Mouse (Mus musculus) thymus, adult 2 months (tissue): ENCODE measurements around the gene Gm20388. TPM values are rescaled to one million over a fixed set of nuclear protein-coding genes. Genes with fewer than 3 reads are reported as not detected.

Source experiments
- DNase-seq: peaks from one replicate; pipeline ENCODE4 v3.0.0; 2021
- H3K27ac ChIP-seq: fragments of 200-500 bp; 2 replicates; pipeline ENCODE4 v1.5.1; 2012; ENCODE audit warnings: low read length, control low read depth; ENCODE audit not compliant: control insufficient read depth, insufficient read depth
- H3K27me3 ChIP-seq: fragments of 200-500 bp; 2 replicates; pipeline ENCODE4 v1.6.1; 2012; ENCODE audit warnings: mild to moderate bottlenecking, low read length, moderate library complexity, mixed read lengths; ENCODE audit not compliant: control insufficient read depth, insufficient read depth
- H3K36me3 ChIP-seq: fragments of 200-500 bp; 2 replicates; pipeline ENCODE4 v1.6.1; 2012; ENCODE audit warnings: mild to moderate bottlenecking, low read length, moderate library complexity; ENCODE audit not compliant: control insufficient read depth, insufficient read depth
- H3K4me1 ChIP-seq: fragments of 200-500 bp; replicated peaks from 2 replicates; pipeline ENCODE4 v1.6.1; 2012; ENCODE audit warnings: low read length; ENCODE audit not compliant: control insufficient read depth, insufficient read depth
- H3K4me3 ChIP-seq: fragments of 200-500 bp; 2 replicates; pipeline ENCODE4 v1.5.1; 2012; ENCODE audit warnings: mild to moderate bottlenecking, low read length, control low read depth, moderate library complexity; ENCODE audit not compliant: control insufficient read depth, insufficient read depth
- CTCF ChIP-seq: fragments of 200-500 bp; IDR thresholded peaks from 2 replicates; pipeline ENCODE4 v1.5.1; 2012; ENCODE audit warnings: mild to moderate bottlenecking, control low read depth, low read length, moderate library complexity, borderline replicate concordance; ENCODE audit not compliant: control insufficient read depth, poor library complexity, insufficient read depth; ENCODE audit errors: extremely low read depth
- POLR2A ChIP-seq: fragments of 200-500 bp; IDR thresholded peaks from 2 replicates; pipeline ENCODE4 v1.6.1; 2012; ENCODE audit warnings: mild to moderate bottlenecking, low read length, control low read depth, moderate library complexity; ENCODE audit not compliant: control insufficient read depth, poor library complexity, insufficient read depth; ENCODE audit errors: extremely low read depth
- WGBS: fragments of 180-500 bp; shearing (Covaris S2); methylation state at CpG from one replicate; pipeline ENCODE4 v1.1.7; 2018; 5-methylcytosine and 5-hydroxymethylcytosine counted together
- polyA plus RNA-seq: library from polyadenylated mRNA; depleted of rRNA; stranded (reverse); fragments of >200 nt; gene quantifications from 2 replicates; pipeline ENCODE4 v1.2.3, GENCODE M21; 2012

The Gm20388 gene
- polyA plus RNA-seq, 1 experiment: 103 TPM

GRCm38 (mm10) chr8:121117906-121118305 lies 1207.3 kb downstream of the Gm20388 start:
- 9% methylated on average over 28 of the region's 28 CpGs for WGBS
- H3K27me3 ChIP-seq: peaks cover 44% of the 10 kb centered on the region
- peaks cover 10% of the 10 kb centered on the region; the same call in 1 of the 2 replicates for H3K4me1 ChIP-seq
- no peak for TF ChIP-seq POLR2A
- TF ChIP-seq CTCF: no peak
- DNase-seq: no peak
- H3K4me3 ChIP-seq: no peak overlapping the region
- H3K36me3 ChIP-seq: no peaks in the 10 kb centered on the region
- no peak overlapping the region for H3K27ac ChIP-seq

- Histone ChIP-seq H3K4me3 (no peak overlapping the region), H3K27ac (no peak overlapping the region), H3K4me1 (peaks cover 10% of the 10 kb centered on the region; the same call in 1 of the 2 replicates), H3K27me3 (peaks cover 44% of the 10 kb centered on the region), H3K36me3 (no peaks in the 10 kb centered on the region)
- WGBS: 22% methylated on average over 18 of the region's 18 CpGs
- no peak for TF ChIP-seq POLR2A
- TF ChIP-seq CTCF: no peak
- DNase-seq: no peak
Observed at GRCm38 (mm10) chr8:121118634-121119420, 1208.2 kb downstream of the Gm20388 start.

GRCm38 (mm10) chr8:121119635-121120455 lies 1209.2 kb downstream of the Gm20388 start:
- TF ChIP-seq CTCF (no peak), POLR2A (no peak)
- Histone ChIP-seq H3K27ac (no peak overlapping the region), H3K4me3 (no peak overlapping the region), H3K27me3 (peaks cover 42% of the 10 kb centered on the region), H3K36me3 (no peaks in the 10 kb centered on the region), H3K4me1 (peaks cover 10% of the 10 kb centered on the region; the same call in 1 of the 2 replicates)
- no peak for DNase-seq
- WGBS: 55% methylated on average over 12 of the region's 12 CpGs

- H3K36me3 ChIP-seq: no peaks in the 10 kb centered on the region
- peaks cover 38% of the 10 kb centered on the region for H3K27me3 ChIP-seq
- no peak for DNase-seq
- H3K4me1 ChIP-seq: peaks cover 10% of the 10 kb centered on the region; the same call in 1 of the 2 replicates
- TF ChIP-seq POLR2A (no peak), CTCF (no peak)
- no peak overlapping the region for H3K27ac ChIP-seq
- WGBS: 33% methylated on average over 17 of the region's 17 CpGs
- H3K4me3 ChIP-seq: no peak overlapping the region
Observed at GRCm38 (mm10) chr8:121120456-121121419, 1210.1 kb downstream of the Gm20388 start.

- TF ChIP-seq CTCF (no peak), POLR2A (no peak)
- 62% methylated on average over 8 of the region's 8 CpGs for WGBS
- no peak for DNase-seq
- H3K4me1 ChIP-seq: 0 out of 2 replicates have a peak, but pooled peaks cover 5% of the 10 kb centered on the region
- no peaks in the 10 kb centered on the region for H3K36me3 ChIP-seq
- peaks cover 33% of the 10 kb centered on the region for H3K27me3 ChIP-seq
- no peak overlapping the region for H3K27ac ChIP-seq
- no peak overlapping the region for H3K4me3 ChIP-seq
Observed at GRCm38 (mm10) chr8:121121704-121122103, 1211.1 kb downstream of the Gm20388 start.

- peaks cover 28% of the 10 kb centered on the region for H3K27me3 ChIP-seq
- WGBS: 68% methylated on average over 7 of the region's 7 CpGs
- TF ChIP-seq CTCF (no peak), POLR2A (no peak)
Observed at GRCm38 (mm10) chr8:121122368-121122767, 1211.7 kb downstream of the Gm20388 start.

More at GRCm38 (mm10) chr8:121122368-121122767, 1211.7 kb downstream of the Gm20388 start:
- no peak overlapping the region for H3K4me3 ChIP-seq
- no peaks in the 10 kb centered on the region for H3K36me3 ChIP-seq
- no peak for DNase-seq
- H3K27ac ChIP-seq: no peak overlapping the region
- H3K4me1 ChIP-seq: 0 out of 2 replicates have a peak, but pooled peaks cover 5% of the 10 kb centered on the region
